Mouse (Mus musculus): ENCODE results near the gene S100a4.

DNA sequence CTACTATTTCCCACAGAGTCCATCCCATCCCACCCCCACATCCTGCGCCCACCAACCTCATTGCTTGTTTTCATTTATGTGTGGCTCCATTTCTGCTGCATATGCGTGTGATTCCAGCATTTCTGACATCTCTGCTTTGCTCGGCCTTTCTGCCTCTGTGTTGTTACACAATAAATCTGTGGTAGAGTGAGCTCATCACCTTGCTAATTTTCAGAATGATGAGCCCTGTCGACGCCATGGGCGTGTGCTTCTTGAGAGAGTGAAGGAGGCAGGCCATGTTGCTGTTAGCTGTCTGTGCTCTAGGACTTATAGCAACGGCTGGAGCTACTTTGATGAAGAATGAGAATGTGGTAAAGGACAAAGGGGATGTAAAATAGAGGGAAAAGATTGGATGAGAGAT lies 37.4 kb downstream of the S100a4 start:
- no peak for TF ChIP-seq POLR2A (IDR thresholded peaks at IDR 0.05; ENCODE audit: low read depth, low read length)
- TF ChIP-seq EP300 (IDR thresholded peaks at IDR 0.05; ENCODE audit: low read length) = no peak

Measured in CH12.LX (cell line).